Mouse (Mus musculus) kidney, postnatal 0 days (tissue): Measurements from ENCODE around the gene Alyref2. TPM values are rescaled to one million over a fixed set of nuclear protein-coding genes. Genes with fewer than 3 reads are reported as not detected.
A peak's percentile ranks its signal among the peaks of the same experiment; 100 is the strongest.

Source experiments
- ATAC-seq: fragments of 200-750 bp; cut with Nextera tagmentation; replicated peaks from 2 replicates; pipeline ENCODE4 v1.8.0; 2017; ENCODE audit warnings: low read depth, moderate number of reproducible peaks, moderate TSS enrichment, moderate library complexity; ENCODE audit not compliant: low FRiP score
- DNase-seq: peaks from one replicate; pipeline ENCODE4 v3.0.0-alpha.2; 2016; ENCODE audit warnings: low spot score
- H3K27ac ChIP-seq: fragments of 300-500 bp; sonication (generic); 2 replicates; pipeline ENCODE4 v1.5.1; 2014; ENCODE audit warnings: mild to moderate bottlenecking
- H3K27me3 ChIP-seq: fragments of 300-500 bp; sonication (generic); 2 replicates; pipeline ENCODE4 v1.6.1; 2014; ENCODE audit warnings: low read length, mixed read lengths; ENCODE audit not compliant: insufficient read depth
- H3K36me3 ChIP-seq: fragments of 300-500 bp; sonication (generic); 2 replicates; pipeline ENCODE4 v1.6.1; 2014; ENCODE audit warnings: low read length, mixed read lengths; ENCODE audit not compliant: insufficient read depth
- H3K4me1 ChIP-seq: fragments of 300-500 bp; sonication (generic); replicated peaks from 2 replicates; pipeline ENCODE4 v1.6.1; 2014; ENCODE audit warnings: antibody characterized with exemption, low read length, mixed read lengths; ENCODE audit not compliant: insufficient read depth
- H3K4me2 ChIP-seq: fragments of 300-500 bp; sonication (generic); 2 replicates; pipeline ENCODE4 v1.6.1; 2014; ENCODE audit warnings: mild to moderate bottlenecking, low read length, moderate library complexity, mixed read lengths
- H3K4me3 ChIP-seq: fragments of 300-500 bp; sonication (generic); replicated peaks from 2 replicates; pipeline ENCODE4 v1.5.1; 2014; ENCODE audit warnings: low read depth, low read length
- H3K9ac ChIP-seq: fragments of 300-500 bp; sonication (generic); 2 replicates; pipeline ENCODE4 v1.6.1; 2014; ENCODE audit warnings: low read depth, low read length
- H3K9me3 ChIP-seq: fragments of 300-500 bp; sonication (generic); replicated peaks from 2 replicates; pipeline ENCODE4 v1.6.1; 2016; ENCODE audit warnings: low read length, inconsistent platforms, mixed read lengths
- CTCF ChIP-seq: IDR thresholded peaks from 2 replicates; pipeline ENCODE4 v1.5.1; 2016; ENCODE audit warnings: antibody characterized with exemption, low read depth, mild to moderate bottlenecking, moderate library complexity
- WGBS: fragments of 180-500 bp; shearing (Covaris S2); extraction: QIAGEN DNeasy Blood & Tissue Kit; methylation state at CpG from one replicate; pipeline ENCODE4 v1.1.7; 2014; 5-methylcytosine and 5-hydroxymethylcytosine counted together
- polyA plus RNA-seq: library from polyadenylated mRNA; unstranded; fragments of >200 nt; fragmentation: Nextera tagmentation; extraction: Ambion mirVana; gene quantifications from 2 replicates; pipeline ENCODE4 v1.2.1, GENCODE M21; 2015

Gene Alyref2
- polyA plus RNA-seq, 1 experiment from 2014 or later, result 14.8 TPM

DNA sequence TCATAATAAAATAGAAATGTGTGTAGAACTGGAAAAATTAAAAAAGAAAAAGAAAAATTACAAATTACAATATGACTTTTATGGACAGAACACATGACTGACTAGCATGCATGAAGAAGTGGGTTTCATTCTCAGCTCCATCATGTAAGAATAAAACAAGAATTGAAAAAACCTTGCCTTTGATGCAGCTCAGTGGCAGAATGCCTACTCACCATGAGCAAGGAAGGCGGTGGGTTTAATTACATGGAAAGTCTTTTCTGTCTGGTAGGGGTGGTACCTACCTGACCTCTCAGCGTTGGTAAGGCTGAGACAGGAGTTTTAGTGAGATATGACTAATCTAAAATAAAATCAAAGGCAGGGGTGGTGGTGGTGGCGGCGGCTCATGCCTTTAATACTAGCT is 1.3 kb downstream of the Alyref2 start:
- peak overlapping the region; percentile 74 for H3K4me2 ChIP-seq
- TF ChIP-seq CTCF, result no peak
- no peak for ATAC-seq
- no peaks in the 10 kb centered on the region for H3K36me3 ChIP-seq
- H3K4me1 ChIP-seq, result no peaks in the 10 kb centered on the region
- WGBS, result 70% methylated on average over 4 of the region's 4 CpGs
- no peak for DNase-seq
- no peaks in the 10 kb centered on the region for H3K27me3 ChIP-seq
- H3K27ac ChIP-seq, result no peak overlapping the region
- H3K9ac ChIP-seq, result no peak overlapping the region
- H3K9me3 ChIP-seq, result no peaks in the 10 kb centered on the region
- peak overlapping the region; percentile 56; the same call in 1 of the 2 replicates for H3K4me3 ChIP-seq

DNA sequence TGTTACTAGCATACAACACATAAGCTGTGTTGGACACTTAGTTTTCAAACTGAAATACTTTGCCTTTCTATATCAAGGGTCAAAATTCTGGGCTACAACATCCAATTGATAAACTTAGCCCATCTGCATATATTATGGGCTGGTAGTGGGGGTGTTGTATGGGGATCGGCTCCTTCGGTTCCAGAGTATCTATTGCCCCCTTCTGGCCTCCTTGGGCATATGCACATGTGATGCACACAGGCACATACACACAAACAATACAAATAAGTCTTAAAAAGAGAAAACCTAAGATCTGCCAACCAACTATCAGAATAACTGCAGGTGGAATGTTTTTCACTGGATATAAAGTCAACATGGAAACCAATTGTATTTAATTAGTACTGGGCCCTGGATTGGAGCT is 10.0 kb downstream of the Alyref2 start:
- no peak overlapping the region for H3K9ac ChIP-seq

DNA sequence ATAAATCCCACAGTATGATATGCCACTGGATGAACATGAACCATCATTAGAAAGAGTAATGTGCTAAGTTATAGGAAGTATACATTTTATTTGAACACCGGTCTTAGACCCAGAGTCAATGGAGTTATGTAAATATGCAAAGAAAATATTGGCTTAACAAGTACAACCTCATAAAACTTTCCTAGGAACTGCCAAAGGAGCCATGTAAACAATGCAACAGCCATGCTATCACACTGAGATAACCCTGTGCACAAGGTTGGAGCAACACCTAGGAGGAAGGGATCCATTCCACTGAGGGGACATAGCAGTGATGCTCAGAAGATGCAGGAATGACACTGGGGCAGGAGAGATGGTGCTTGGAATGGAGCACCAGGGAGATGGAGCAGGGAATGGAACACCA is 10.5 kb downstream of the Alyref2 start:
- Histone ChIP-seq H3K9me3 (no peaks in the 10 kb centered on the region), H3K4me2 (no peak overlapping the region), H3K36me3 (no peaks in the 10 kb centered on the region), H3K4me1 (no peaks in the 10 kb centered on the region), H3K9ac (no peak overlapping the region), H3K27ac (no peak overlapping the region), H3K27me3 (no peaks in the 10 kb centered on the region), H3K4me3 (no peak overlapping the region)
- no peak for DNase-seq
- no peak for TF ChIP-seq CTCF
- 81% methylated on average over 1 of the region's 1 CpGs for WGBS
- no peak for ATAC-seq

More for the DNA sequence above, 10.0 kb downstream of the Alyref2 start:
- Histone ChIP-seq H3K4me3 (no peak overlapping the region), H3K36me3 (no peaks in the 10 kb centered on the region), H3K27me3 (no peaks in the 10 kb centered on the region), H3K4me2 (no peak overlapping the region), H3K4me1 (no peaks in the 10 kb centered on the region), H3K9me3 (no peaks in the 10 kb centered on the region), H3K27ac (no peak overlapping the region)
- TF ChIP-seq CTCF, result 0 out of 2 replicates have a peak, but pooled peaks have one; percentile 29
- WGBS, result 89% methylated on average over 2 of the region's 2 CpGs
- no peak for DNase-seq
- ATAC-seq, result no peak

GRCm38 (mm10) chr1:171515039-171515438 is 11.8 kb downstream of the Alyref2 start:
- Histone ChIP-seq H3K4me3 (no peak overlapping the region), H3K9me3 (no peaks in the 10 kb centered on the region), H3K36me3 (no peaks in the 10 kb centered on the region), H3K27me3 (no peaks in the 10 kb centered on the region), H3K9ac (no peak overlapping the region), H3K4me1 (no peaks in the 10 kb centered on the region), H3K27ac (no peak overlapping the region), H3K4me2 (no peak overlapping the region)
- TF ChIP-seq CTCF, result no peak
- ATAC-seq (no peak), DNase-seq (no peak)
- 30% methylated on average over 1 of the region's 1 CpGs for WGBS

DNA sequence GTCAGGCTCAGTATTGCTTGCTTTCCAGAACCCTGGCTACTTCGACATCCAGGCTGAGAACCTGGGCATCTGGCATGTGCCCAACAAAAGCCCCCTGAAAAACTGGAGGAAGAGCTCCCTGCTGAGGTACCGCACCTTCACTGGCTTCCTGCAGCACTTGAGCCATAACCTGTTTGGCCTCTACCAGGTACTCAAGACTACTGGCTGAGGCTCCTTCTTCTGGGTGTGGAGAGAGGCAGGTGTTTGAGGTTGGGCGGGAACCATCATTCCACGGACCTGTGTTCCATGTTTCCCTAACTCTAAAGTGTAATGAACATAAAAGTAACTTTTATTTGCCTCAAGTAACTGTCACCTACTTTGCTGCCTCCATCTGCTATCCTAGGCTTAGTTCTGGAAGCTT is 12.3 kb downstream of the Alyref2 start:
- Histone ChIP-seq H3K9me3 (no peaks in the 10 kb centered on the region), H3K27me3 (no peaks in the 10 kb centered on the region), H3K4me1 (no peaks in the 10 kb centered on the region), H3K4me2 (no peak overlapping the region), H3K9ac (no peak overlapping the region), H3K36me3 (no peaks in the 10 kb centered on the region), H3K4me3 (no peak overlapping the region), H3K27ac (no peak overlapping the region)
- no peak for TF ChIP-seq CTCF
- ATAC-seq (no peak), DNase-seq (no peak)
- WGBS, result 85% methylated on average over 4 of the region's 4 CpGs

DNA sequence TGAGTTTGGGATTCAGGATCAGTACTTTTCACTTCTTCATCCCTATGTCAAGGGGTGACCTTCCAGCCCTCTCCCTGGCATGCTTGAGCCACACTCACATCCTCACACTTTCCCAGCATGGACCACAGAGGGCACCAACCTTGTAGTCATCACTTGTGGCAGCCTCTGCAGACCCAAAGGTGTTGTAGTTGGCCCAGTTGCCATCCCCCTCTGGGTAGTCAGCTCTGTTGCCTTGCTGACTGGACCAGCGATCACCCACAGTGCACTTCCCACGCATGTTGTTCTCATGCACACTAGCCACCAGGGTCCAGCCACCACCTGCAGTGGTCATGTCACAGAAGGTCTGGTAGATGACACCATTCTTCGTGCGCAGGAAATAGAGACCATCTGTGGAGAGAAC is 28.1 kb downstream of the Alyref2 start:
- TF ChIP-seq CTCF, result no peak
- no peaks in the 10 kb centered on the region for H3K36me3 ChIP-seq
- no peak overlapping the region for H3K4me3 ChIP-seq
- no peaks in the 10 kb centered on the region for H3K4me1 ChIP-seq
- H3K27me3 ChIP-seq, result no peaks in the 10 kb centered on the region
- H3K9me3 ChIP-seq, result no peaks in the 10 kb centered on the region
- H3K9ac ChIP-seq, result no peak overlapping the region
- WGBS, result 99% methylated on average over 4 of the region's 4 CpGs
- no peak overlapping the region for H3K27ac ChIP-seq
- H3K4me2 ChIP-seq, result no peak overlapping the region
- no peak for ATAC-seq
- DNase-seq, result no peak

GRCm38 (mm10) chr1:171532830-171533229 is 29.6 kb downstream of the Alyref2 start:
- Histone ChIP-seq H3K9ac (no peak overlapping the region), H3K27ac (no peak overlapping the region), H3K4me3 (no peak overlapping the region), H3K27me3 (no peaks in the 10 kb centered on the region), H3K9me3 (no peaks in the 10 kb centered on the region), H3K36me3 (no peaks in the 10 kb centered on the region), H3K4me2 (no peak overlapping the region), H3K4me1 (no peaks in the 10 kb centered on the region)
- 62% methylated on average over 2 of the region's 2 CpGs for WGBS
- ATAC-seq (no peak), DNase-seq (no peak)
- TF ChIP-seq CTCF, result 0 out of 2 replicates have a peak, but pooled peaks have one; percentile 28
